Mouse (Mus musculus) midbrain, embryonic 13.5 days (tissue): ENCODE measurements around the gene Mindy4. TPM values are rescaled to one million over a fixed set of nuclear protein-coding genes. Genes with fewer than 3 reads are reported as not detected.

Experiments used
- ATAC-seq: fragments of 200-750 bp; cut with Nextera tagmentation; 2 replicates; pipeline ENCODE4 v1.8.0; 2017; ENCODE audit warnings: mild to moderate bottlenecking, moderate TSS enrichment, moderate library complexity
- H3K27ac ChIP-seq: fragments of 300-500 bp; sonication (generic); 2 replicates; pipeline ENCODE4 v1.5.1; 2015; ENCODE audit warnings: inconsistent platforms, mild to moderate bottlenecking, moderate library complexity
- H3K27me3 ChIP-seq: fragments of 300-500 bp; sonication (generic); 2 replicates; pipeline ENCODE4 v1.6.1; 2015; ENCODE audit warnings: mild to moderate bottlenecking, inconsistent platforms
- H3K36me3 ChIP-seq: fragments of 300-500 bp; sonication (generic); 2 replicates; pipeline ENCODE4 v1.6.1; 2015; ENCODE audit warnings: mild to moderate bottlenecking, inconsistent platforms
- H3K4me1 ChIP-seq: fragments of 300-500 bp; sonication (generic); replicated peaks from 2 replicates; pipeline ENCODE4 v1.6.1; 2015; ENCODE audit warnings: inconsistent platforms
- H3K4me2 ChIP-seq: fragments of 300-500 bp; sonication (generic); replicated peaks from 2 replicates; pipeline ENCODE4 v1.6.1; 2015; ENCODE audit warnings: moderate library complexity, mild to moderate bottlenecking, inconsistent platforms
- H3K4me3 ChIP-seq: fragments of 300-500 bp; sonication (generic); replicated peaks from 2 replicates; pipeline ENCODE4 v1.5.1; 2015; ENCODE audit warnings: mild to moderate bottlenecking, inconsistent platforms
- H3K9ac ChIP-seq: fragments of 300-500 bp; sonication (generic); replicated peaks from 2 replicates; pipeline ENCODE4 v1.6.1; 2015; ENCODE audit warnings: mild to moderate bottlenecking, inconsistent platforms
- H3K9me3 ChIP-seq: fragments of 300-500 bp; sonication (generic); 2 replicates; pipeline ENCODE4 v1.6.1; 2016; ENCODE audit warnings: mild to moderate bottlenecking, inconsistent platforms
- WGBS: fragments of 180-500 bp; shearing (Covaris S2); methylation state at CpG from one replicate; pipeline ENCODE4 v1.1.7; 2015; 5-methylcytosine and 5-hydroxymethylcytosine counted together
- polyA plus RNA-seq: library from polyadenylated mRNA; unstranded; fragments of >200 nt; fragmentation: Nextera tagmentation; extraction: Ambion mirVana; gene quantifications from 2 replicates; pipeline ENCODE4 v1.2.1, GENCODE M21; 2015

Gene Mindy4
- polyA plus RNA-seq, 1 experiment from 2014 or later, result 11.6 TPM

GRCm38 (mm10) chr6:55288007-55288602, 84.9 kb downstream of the Mindy4 start:
- H3K27ac ChIP-seq, result no peak overlapping the region
- no peaks in the 10 kb centered on the region for H3K27me3 ChIP-seq
- no peak overlapping the region for H3K4me3 ChIP-seq
- H3K9me3 ChIP-seq, result peaks cover 4% of the 10 kb centered on the region; the same call in 1 of the 2 replicates
- H3K9ac ChIP-seq, result no peak overlapping the region
- H3K4me1 ChIP-seq, result peaks cover 13% of the 10 kb centered on the region
- WGBS, result 90% methylated on average over 5 of the region's 5 CpGs
- peaks cover 15% of the 10 kb centered on the region for H3K36me3 ChIP-seq
- no peak overlapping the region for H3K4me2 ChIP-seq
- ATAC-seq, result peak; percentile 31; the same call in 1 of the 2 replicates

- Histone ChIP-seq H3K4me1 (no peaks in the 10 kb centered on the region), H3K27me3 (no peaks in the 10 kb centered on the region), H3K9ac (no peak overlapping the region), H3K36me3 (peaks cover 26% of the 10 kb centered on the region), H3K9me3 (no peaks in the 10 kb centered on the region), H3K27ac (no peak overlapping the region), H3K4me2 (no peak overlapping the region), H3K4me3 (no peak overlapping the region)
- ATAC-seq, result no peak
- WGBS, result 56% methylated on average over 19 of the region's 19 CpGs
Observed at GRCm38 (mm10) chr6:55294549-55295131, 91.5 kb downstream of the Mindy4 start.

- no peak for ATAC-seq
- H3K4me2 ChIP-seq, result no peak overlapping the region
- H3K27me3 ChIP-seq, result no peaks in the 10 kb centered on the region
- no peak overlapping the region for H3K4me3 ChIP-seq
- no peak overlapping the region for H3K9ac ChIP-seq
- WGBS, result 89% methylated on average over 1 of the region's 1 CpGs
- peaks cover 27% of the 10 kb centered on the region for H3K36me3 ChIP-seq
- no peak overlapping the region for H3K27ac ChIP-seq
- no peaks in the 10 kb centered on the region for H3K4me1 ChIP-seq
- no peaks in the 10 kb centered on the region for H3K9me3 ChIP-seq
Observed at GRCm38 (mm10) chr6:55295325-55295724, 92.1 kb downstream of the Mindy4 start.

GRCm38 (mm10) chr6:55299482-55299881, 96.3 kb downstream of the Mindy4 start:
- no peaks in the 10 kb centered on the region for H3K27me3 ChIP-seq
- no peaks in the 10 kb centered on the region for H3K4me1 ChIP-seq
- H3K4me2 ChIP-seq, result no peak overlapping the region
- no peak overlapping the region for H3K4me3 ChIP-seq
- H3K9ac ChIP-seq, result no peak overlapping the region
- no peak overlapping the region for H3K27ac ChIP-seq
- ATAC-seq, result no peak
- H3K9me3 ChIP-seq, result no peaks in the 10 kb centered on the region
- 86% methylated on average over 8 of the region's 8 CpGs for WGBS
- H3K36me3 ChIP-seq, result peaks cover 41% of the 10 kb centered on the region

- H3K27ac ChIP-seq, result no peak overlapping the region
- peaks cover 41% of the 10 kb centered on the region for H3K36me3 ChIP-seq
- 96% methylated on average over 2 of the region's 2 CpGs for WGBS
Observed at GRCm38 (mm10) chr6:55299917-55300316, 96.7 kb downstream of the Mindy4 start.

GRCm38 (mm10) chr6:55300704-55301103, 97.5 kb downstream of the Mindy4 start:
- ATAC-seq, result no peak
- H3K27me3 ChIP-seq, result no peaks in the 10 kb centered on the region
- peaks cover 3% of the 10 kb centered on the region; the same call in 1 of the 2 replicates for H3K4me1 ChIP-seq
- peaks cover 41% of the 10 kb centered on the region for H3K36me3 ChIP-seq
- 89% methylated on average over 11 of the region's 11 CpGs for WGBS
- H3K9me3 ChIP-seq, result no peaks in the 10 kb centered on the region
- H3K27ac ChIP-seq, result no peak overlapping the region
- no peak overlapping the region for H3K4me2 ChIP-seq
- no peak overlapping the region for H3K9ac ChIP-seq
- H3K4me3 ChIP-seq, result no peak overlapping the region

More at GRCm38 (mm10) chr6:55299917-55300316, 96.7 kb downstream of the Mindy4 start:
- no peak for ATAC-seq
- Histone ChIP-seq H3K4me1 (no peaks in the 10 kb centered on the region), H3K9ac (no peak overlapping the region), H3K4me3 (no peak overlapping the region), H3K27me3 (no peaks in the 10 kb centered on the region), H3K4me2 (no peak overlapping the region), H3K9me3 (no peaks in the 10 kb centered on the region)

- no peak for ATAC-seq
- no peak overlapping the region for H3K4me2 ChIP-seq
- no peaks in the 10 kb centered on the region for H3K9me3 ChIP-seq
- no peak overlapping the region; the same call in 1 of the 2 replicates for H3K9ac ChIP-seq
- 58% methylated on average over 2 of the region's 2 CpGs for WGBS
- H3K27ac ChIP-seq, result no peak overlapping the region
- H3K4me3 ChIP-seq, result no peak overlapping the region
- peaks cover 3% of the 10 kb centered on the region; the same call in 1 of the 2 replicates for H3K4me1 ChIP-seq
- peaks cover 22% of the 10 kb centered on the region for H3K36me3 ChIP-seq
- H3K27me3 ChIP-seq, result no peaks in the 10 kb centered on the region
Observed at GRCm38 (mm10) chr6:55310179-55310578, 107.0 kb downstream of the Mindy4 start.

- Histone ChIP-seq H3K27ac (no peak overlapping the region), H3K36me3 (peaks cover 22% of the 10 kb centered on the region), H3K4me1 (no peaks in the 10 kb centered on the region), H3K4me2 (no peak overlapping the region), H3K9me3 (no peaks in the 10 kb centered on the region), H3K9ac (no peak overlapping the region), H3K4me3 (no peak overlapping the region), H3K27me3 (no peaks in the 10 kb centered on the region)
- 78% methylated on average over 5 of the region's 5 CpGs for WGBS
- no peak for ATAC-seq
Observed at GRCm38 (mm10) chr6:55311962-55312361, 108.8 kb downstream of the Mindy4 start.

GRCm38 (mm10) chr6:55313893-55314292, 110.7 kb downstream of the Mindy4 start:
- Histone ChIP-seq H3K27me3 (no peaks in the 10 kb centered on the region), H3K4me3 (no peak overlapping the region), H3K27ac (no peak overlapping the region), H3K4me2 (no peak overlapping the region), H3K9me3 (no peaks in the 10 kb centered on the region), H3K9ac (no peak overlapping the region), H3K4me1 (no peaks in the 10 kb centered on the region), H3K36me3 (peaks cover 29% of the 10 kb centered on the region)
- WGBS, result 85% methylated on average over 4 of the region's 4 CpGs
- ATAC-seq, result no peak

GRCm38 (mm10) chr6:55314628-55315027, 111.4 kb downstream of the Mindy4 start:
- no peak overlapping the region for H3K4me3 ChIP-seq
- H3K36me3 ChIP-seq, result peaks cover 22% of the 10 kb centered on the region
- no peak overlapping the region for H3K9ac ChIP-seq
- H3K27ac ChIP-seq, result no peak overlapping the region
- no peak for ATAC-seq
- no peaks in the 10 kb centered on the region for H3K27me3 ChIP-seq
- H3K4me2 ChIP-seq, result no peak overlapping the region
- 93% methylated on average over 8 of the region's 8 CpGs for WGBS
- no peaks in the 10 kb centered on the region for H3K9me3 ChIP-seq
- no peaks in the 10 kb centered on the region for H3K4me1 ChIP-seq

- H3K9ac ChIP-seq, result no peak overlapping the region
- no peaks in the 10 kb centered on the region for H3K9me3 ChIP-seq
- no peaks in the 10 kb centered on the region for H3K27me3 ChIP-seq
- no peak overlapping the region for H3K4me2 ChIP-seq
- ATAC-seq, result no peak
- peaks cover 7% of the 10 kb centered on the region for H3K36me3 ChIP-seq
- H3K4me1 ChIP-seq, result no peaks in the 10 kb centered on the region
- no peak overlapping the region for H3K27ac ChIP-seq
- H3K4me3 ChIP-seq, result no peak overlapping the region
- 93% methylated on average over 3 of the region's 3 CpGs for WGBS
Observed at GRCm38 (mm10) chr6:55318597-55318996, 115.4 kb downstream of the Mindy4 start.

GRCm38 (mm10) chr6:55319585-55320551, 116.7 kb downstream of the Mindy4 start:
- no peak overlapping the region for H3K4me3 ChIP-seq
- no peak overlapping the region for H3K9ac ChIP-seq
- no peak overlapping the region for H3K27ac ChIP-seq
- H3K9me3 ChIP-seq, result no peaks in the 10 kb centered on the region
- no peak overlapping the region for H3K4me2 ChIP-seq
- H3K4me1 ChIP-seq, result no peaks in the 10 kb centered on the region
- peaks cover 7% of the 10 kb centered on the region for H3K36me3 ChIP-seq
- H3K27me3 ChIP-seq, result no peaks in the 10 kb centered on the region
- WGBS, result 80% methylated on average over 14 of the region's 14 CpGs
- no peak for ATAC-seq
